Mouse (Mus musculus): ENCODE measurements around the gene Abcc9. TPM values are rescaled to one million over a fixed set of nuclear protein-coding genes. Genes with fewer than 3 reads are reported as not detected.

Abcc9 gene
- total and polyA plus RNA-seq, 2 experiments from 2014 or later, result 2.3 to 9.7 TPM

GRCm38 (mm10) chr6:142715026-142715425 is 12.9 kb upstream of the Abcc9 start:
- no peak overlapping the region for H3K4me3 ChIP-seq (ENCODE audit: low read depth, low read length)
- ATAC-seq (ENCODE audit: low FRiP score), result no peak
- H3K27ac ChIP-seq (ENCODE audit: low read depth, low read length), result no peak overlapping the region
- no peak overlapping the region for H3K4me2 ChIP-seq (ENCODE audit: low read depth, low read length, poor library complexity, severe bottlenecking)
- WGBS, result 88% methylated on average over 8 of the region's 8 CpGs
- no peaks in the 10 kb centered on the region for H3K36me3 ChIP-seq (ENCODE audit: insufficient read depth, low read length)
- no peaks in the 10 kb centered on the region for H3K9me3 ChIP-seq (ENCODE audit: low read length)
- no peak overlapping the region for H3K9ac ChIP-seq (replicated peaks; ENCODE audit: low read length, poor library complexity, severe bottlenecking)
- H3K27me3 ChIP-seq (ENCODE audit: insufficient read depth, low read length), result no peaks in the 10 kb centered on the region
- no peak for DNase-seq (ENCODE audit: low spot score)
- H3K4me1 ChIP-seq (ENCODE audit: insufficient read depth, low read length), result no peaks in the 10 kb centered on the region
- TF ChIP-seq CTCF (IDR thresholded peaks at IDR 0.05), result no peak

GRCm38 (mm10) chr6:142711106-142711505 is 9.0 kb upstream of the Abcc9 start:
- DNase-seq (ENCODE audit: low spot score) (no peak), ATAC-seq (ENCODE audit: low FRiP score) (no peak)
- H3K9ac ChIP-seq (replicated peaks; ENCODE audit: low read length, poor library complexity, severe bottlenecking), result no peak overlapping the region
- H3K27ac ChIP-seq (ENCODE audit: low read depth, low read length), result no peak overlapping the region
- no peaks in the 10 kb centered on the region for H3K27me3 ChIP-seq (ENCODE audit: insufficient read depth, low read length)
- H3K4me3 ChIP-seq (ENCODE audit: low read depth, low read length), result no peak overlapping the region
- no peaks in the 10 kb centered on the region for H3K4me1 ChIP-seq (ENCODE audit: insufficient read depth, low read length)
- WGBS, result 59% methylated on average over 4 of the region's 4 CpGs
- H3K36me3 ChIP-seq (ENCODE audit: insufficient read depth, low read length), result no peaks in the 10 kb centered on the region
- H3K9me3 ChIP-seq (ENCODE audit: low read length), result no peaks in the 10 kb centered on the region
- TF ChIP-seq CTCF (IDR thresholded peaks at IDR 0.05), result no peak
- no peak overlapping the region for H3K4me2 ChIP-seq (ENCODE audit: low read depth, low read length, poor library complexity, severe bottlenecking)

- no peaks in the 10 kb centered on the region for H3K36me3 ChIP-seq (ENCODE audit: insufficient read depth, low read length)
- no peak for ATAC-seq (ENCODE audit: low FRiP score)
- H3K27me3 ChIP-seq (ENCODE audit: insufficient read depth, low read length), result no peaks in the 10 kb centered on the region
- no peak overlapping the region for H3K9ac ChIP-seq (replicated peaks; ENCODE audit: low read length, poor library complexity, severe bottlenecking)
- H3K4me3 ChIP-seq (ENCODE audit: low read depth, low read length), result no peak overlapping the region
- DNase-seq (ENCODE audit: low spot score), result no peak
- no peak for TF ChIP-seq CTCF (IDR thresholded peaks at IDR 0.05)
- no peaks in the 10 kb centered on the region for H3K4me1 ChIP-seq (ENCODE audit: insufficient read depth, low read length)
- H3K9me3 ChIP-seq (ENCODE audit: low read length), result no peaks in the 10 kb centered on the region
- H3K27ac ChIP-seq (ENCODE audit: low read depth, low read length), result no peak overlapping the region
- no peak overlapping the region for H3K4me2 ChIP-seq (ENCODE audit: low read depth, low read length, poor library complexity, severe bottlenecking)
- WGBS, result 81% methylated on average over 6 of the region's 6 CpGs
Measured at GRCm38 (mm10) chr6:142710690-142711089, 8.6 kb upstream of the Abcc9 start.

- H3K27me3 ChIP-seq (ENCODE audit: insufficient read depth, low read length), result no peaks in the 10 kb centered on the region
- H3K9ac ChIP-seq (replicated peaks; ENCODE audit: low read length, poor library complexity, severe bottlenecking), result no peak overlapping the region
- H3K36me3 ChIP-seq (ENCODE audit: insufficient read depth, low read length), result no peaks in the 10 kb centered on the region
- DNase-seq (ENCODE audit: low spot score), result no peak
- H3K27ac ChIP-seq (ENCODE audit: low read depth, low read length), result no peak overlapping the region
- no peak for ATAC-seq (ENCODE audit: low FRiP score)
- TF ChIP-seq CTCF (IDR thresholded peaks at IDR 0.05), result no peak
- H3K4me2 ChIP-seq (ENCODE audit: low read depth, low read length, poor library complexity, severe bottlenecking), result no peak overlapping the region
- no peak overlapping the region for H3K4me3 ChIP-seq (ENCODE audit: low read depth, low read length)
- no peaks in the 10 kb centered on the region for H3K4me1 ChIP-seq (ENCODE audit: insufficient read depth, low read length)
- 82% methylated on average over 6 of the region's 6 CpGs for WGBS
- no peaks in the 10 kb centered on the region for H3K9me3 ChIP-seq (ENCODE audit: low read length)
Measured at GRCm38 (mm10) chr6:142708369-142708768, 6.3 kb upstream of the Abcc9 start.

- DNase-seq (ENCODE audit: low spot score), result no peak
- TF ChIP-seq CTCF (IDR thresholded peaks at IDR 0.05), result no peak
- Histone ChIP-seq H3K4me2 (ENCODE audit: low read depth, low read length, poor library complexity, severe bottlenecking) (no peak overlapping the region), H3K9ac (replicated peaks; ENCODE audit: low read length, poor library complexity, severe bottlenecking) (no peak overlapping the region), H3K9me3 (ENCODE audit: low read length) (no peaks in the 10 kb centered on the region), H3K36me3 (ENCODE audit: insufficient read depth, low read length) (no peaks in the 10 kb centered on the region), H3K27ac (ENCODE audit: low read depth, low read length) (no peak overlapping the region), H3K27me3 (ENCODE audit: insufficient read depth, low read length) (no peaks in the 10 kb centered on the region), H3K4me3 (ENCODE audit: low read depth, low read length) (no peak overlapping the region), H3K4me1 (ENCODE audit: insufficient read depth, low read length) (no peaks in the 10 kb centered on the region; the same call in 1 of the 2 replicates)
- no peak for ATAC-seq (ENCODE audit: low FRiP score)
- WGBS, result 79% methylated on average over 3 of the region's 3 CpGs
Measured at GRCm38 (mm10) chr6:142706688-142707087, 4.6 kb upstream of the Abcc9 start.

- no peak overlapping the region for H3K4me3 ChIP-seq (ENCODE audit: low read depth, low read length)
- H3K27ac ChIP-seq (ENCODE audit: low read depth, low read length), result no peak overlapping the region
- ATAC-seq (ENCODE audit: low FRiP score) (no peak), DNase-seq (ENCODE audit: low spot score) (no peak)
- no peaks in the 10 kb centered on the region for H3K36me3 ChIP-seq (ENCODE audit: insufficient read depth, low read length)
- no peak overlapping the region for H3K4me2 ChIP-seq (ENCODE audit: low read depth, low read length, poor library complexity, severe bottlenecking)
- no peaks in the 10 kb centered on the region for H3K27me3 ChIP-seq (ENCODE audit: insufficient read depth, low read length)
- no peaks in the 10 kb centered on the region; the same call in 1 of the 2 replicates for H3K4me1 ChIP-seq (ENCODE audit: insufficient read depth, low read length)
- no peak for TF ChIP-seq CTCF (IDR thresholded peaks at IDR 0.05)
- H3K9me3 ChIP-seq (ENCODE audit: low read length), result no peaks in the 10 kb centered on the region
- no peak overlapping the region for H3K9ac ChIP-seq (replicated peaks; ENCODE audit: low read length, poor library complexity, severe bottlenecking)
- whole genome bisulfite sequencing, result 81% methylated on average over 11 of the region's 11 CpGs
Measured at GRCm38 (mm10) chr6:142703441-142703930, 1.4 kb upstream of the Abcc9 start.

Measured in midbrain, postnatal 0 days (tissue).